Mouse (Mus musculus) liver (tissue): ENCODE data around the gene Tmem132d.

ENCODE experiments used
- DNase-seq: peaks from one replicate; pipeline ENCODE4 v3.0.0-alpha.2; 2020; ENCODE audit warnings: mixed read lengths

Tmem132d gene

DNA sequence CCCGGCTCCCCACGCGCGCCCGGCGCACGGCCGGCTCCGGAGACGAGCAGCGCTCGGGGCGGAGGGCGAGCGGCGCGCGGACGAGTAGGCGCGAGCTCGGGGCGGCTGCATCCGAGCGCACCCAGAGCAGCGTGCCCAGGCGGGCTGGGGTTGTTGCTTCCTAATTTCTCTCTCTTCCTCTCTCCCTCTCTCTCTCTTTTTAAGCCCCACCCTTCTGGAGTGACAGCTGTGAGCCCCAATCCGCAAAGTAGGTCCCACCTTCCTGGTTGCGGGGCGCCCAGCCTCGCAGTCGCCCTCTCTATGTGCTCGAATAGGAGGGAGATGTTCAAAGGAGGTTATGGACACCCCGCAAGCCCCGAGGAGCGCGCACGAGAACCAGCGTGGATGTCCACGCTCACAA is at the start of gene Tmem132d:
Gene Tmem132d (minus strand): TSS at position 162 of the 400 bp plus-strand sequence.
- no peak for DNase-seq

DNA sequence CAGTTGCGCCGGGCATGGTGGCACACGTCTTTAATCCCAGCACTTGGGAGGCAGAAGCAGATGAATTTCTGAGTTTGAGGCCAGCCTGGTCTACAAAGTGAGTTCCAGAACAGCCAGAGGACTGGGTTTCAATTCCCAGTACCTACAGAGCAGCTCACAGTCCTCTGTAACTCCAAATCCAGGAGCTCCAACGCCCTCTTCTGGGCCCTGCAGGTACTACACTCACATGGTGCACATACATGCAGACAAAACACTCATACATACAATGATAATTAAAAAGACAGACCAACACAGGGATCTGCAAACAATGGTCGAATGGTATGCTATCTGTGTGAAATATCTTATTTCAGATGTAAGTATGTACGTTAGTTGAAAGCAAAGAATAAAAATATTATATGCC is 47.9 kb upstream of the Tmem132d start:
- DNase-seq, result no peak

DNA sequence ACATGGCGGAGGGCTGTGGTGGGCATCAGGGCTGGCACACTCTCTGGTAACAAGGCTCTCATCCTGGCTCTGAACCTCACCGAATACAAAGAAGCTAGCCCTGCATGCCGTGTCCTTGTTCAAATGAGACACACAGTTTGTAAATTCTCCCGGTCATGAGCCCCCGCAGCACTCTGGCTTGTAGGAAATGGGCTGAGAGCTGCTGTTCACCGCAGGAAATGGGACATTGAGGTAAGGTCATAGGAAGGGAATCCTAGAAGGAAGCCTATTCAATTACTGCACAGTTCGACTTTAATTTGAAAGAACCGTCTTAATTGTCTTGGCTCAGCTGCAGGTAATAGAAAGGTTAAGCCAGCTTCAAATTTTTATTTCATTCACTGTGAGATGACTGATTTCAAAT is 42.5 kb upstream of the Tmem132d start:
- DNase-seq, result no peak

DNA sequence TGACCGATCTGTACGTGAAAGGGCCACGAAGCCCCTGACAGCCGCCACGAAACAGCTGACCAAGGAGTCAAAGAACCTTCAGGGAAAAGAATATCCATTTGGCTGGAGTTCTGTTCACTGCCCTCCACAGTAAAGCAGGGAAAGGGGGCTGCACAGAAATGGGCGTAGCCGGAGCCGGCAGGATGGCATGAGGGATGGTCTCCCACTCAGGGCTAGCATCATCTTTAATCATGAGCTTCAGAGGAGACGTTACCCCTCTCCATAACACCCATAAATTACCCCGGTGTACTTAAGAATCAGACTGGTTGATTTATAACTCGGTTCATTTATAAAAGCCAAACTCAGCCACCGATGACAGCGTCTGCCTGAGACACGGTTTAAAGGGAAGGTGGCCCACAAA is 36.9 kb upstream of the Tmem132d start:
- no peak for DNase-seq

DNA sequence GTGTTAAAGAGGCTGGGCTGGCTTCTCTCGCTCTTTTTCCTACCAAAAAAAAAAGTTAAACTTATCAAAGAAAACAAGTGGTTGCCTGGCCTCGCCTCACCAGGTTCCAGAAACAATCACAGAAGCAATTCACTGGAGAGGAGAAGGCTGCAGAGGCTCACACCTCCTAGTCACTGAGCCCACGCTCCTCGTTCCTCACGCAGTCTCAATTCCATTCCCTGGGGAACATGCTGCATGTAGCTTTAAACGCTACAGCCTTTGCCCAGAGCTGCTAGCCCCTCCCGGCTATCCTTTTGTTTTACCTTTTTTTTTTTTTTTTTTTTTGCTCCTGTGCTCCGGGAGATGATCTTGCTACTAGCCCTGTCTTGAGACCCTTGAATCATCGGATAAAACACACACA is 31.6 kb upstream of the Tmem132d start:
- no peak for DNase-seq

DNA sequence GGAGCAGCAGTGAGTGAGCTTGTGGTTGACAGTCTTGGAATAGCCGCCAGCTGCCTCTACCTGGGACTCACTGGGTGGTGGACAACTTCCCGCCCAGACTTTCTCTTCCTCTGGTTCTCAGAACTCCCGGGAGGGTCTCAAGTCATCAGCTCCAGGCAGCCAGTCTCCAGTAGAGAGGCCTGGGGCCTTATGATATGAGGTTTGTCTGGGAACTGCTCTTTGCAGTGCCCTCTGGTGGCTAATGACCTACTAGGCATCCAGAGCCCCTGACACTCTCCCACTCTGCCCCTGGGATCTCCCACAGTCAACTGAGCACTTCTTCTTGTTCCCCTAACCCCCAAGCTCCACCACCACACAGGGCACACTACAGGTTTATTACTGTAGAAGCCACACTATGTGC is 27.7 kb upstream of the Tmem132d start:
- no peak for DNase-seq

DNA sequence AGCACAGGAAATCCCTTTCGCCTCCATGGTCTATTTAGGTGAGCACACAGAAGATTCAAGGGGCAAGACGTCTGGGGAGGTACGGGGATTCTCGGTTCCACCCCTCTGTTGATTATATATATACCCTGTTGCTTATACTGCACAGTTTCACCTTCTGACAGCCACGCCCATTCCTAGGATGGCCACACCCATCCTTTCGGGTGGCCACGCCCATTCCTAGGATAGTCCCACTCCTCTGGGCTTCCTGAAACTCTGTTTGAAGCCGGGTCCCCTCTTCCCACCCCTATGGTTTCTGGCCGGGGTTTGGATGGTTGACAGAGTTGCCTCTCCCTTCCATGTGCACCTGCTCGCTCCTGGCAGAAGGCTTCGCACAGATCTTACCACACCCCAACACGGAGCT is 22.9 kb upstream of the Tmem132d start:
- DNase-seq, result no peak

DNA sequence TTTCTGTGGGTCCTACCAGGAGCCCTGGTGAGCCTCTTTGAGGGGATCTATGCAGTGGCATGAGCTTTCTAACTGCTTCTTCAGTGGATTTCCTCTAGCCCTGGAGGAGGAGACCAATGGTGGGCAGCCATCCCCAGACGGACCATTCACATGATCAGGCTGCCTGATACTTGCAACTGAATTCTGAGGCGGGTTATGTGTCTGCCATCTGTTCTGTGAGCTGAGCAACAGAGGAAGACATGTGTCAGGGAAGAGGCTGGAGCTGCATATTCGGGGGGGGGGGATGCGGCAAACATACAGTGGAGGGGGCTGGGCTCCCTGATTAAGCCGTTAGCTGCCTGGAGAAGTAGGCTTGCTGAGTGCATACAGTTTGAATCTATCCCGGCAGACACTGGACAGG is 19.3 kb upstream of the Tmem132d start:
- DNase-seq, result no peak

DNA sequence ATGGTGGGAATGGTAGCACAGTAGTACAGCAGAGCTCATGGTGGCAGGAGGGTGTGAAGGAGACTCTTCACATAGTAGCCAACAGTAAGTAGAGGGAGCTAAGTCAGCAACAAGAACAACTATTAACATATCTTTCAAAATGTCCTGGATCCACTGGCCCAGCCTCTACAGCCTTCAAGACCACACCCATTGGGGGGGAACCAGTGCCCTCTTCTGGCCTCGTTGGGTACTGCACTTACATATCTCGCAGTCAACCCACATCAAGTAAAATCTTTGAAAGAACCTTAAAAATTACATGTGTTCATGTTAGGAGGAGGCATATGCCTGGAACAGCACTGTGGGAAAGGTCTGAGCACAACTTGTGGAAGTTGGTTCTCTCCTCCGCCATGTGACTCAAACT is 17.9 kb upstream of the Tmem132d start:
- no peak for DNase-seq

GRCm38 (mm10) chr5:128444876-128445275 is 12.0 kb upstream of the Tmem132d start:
- no peak for DNase-seq

DNA sequence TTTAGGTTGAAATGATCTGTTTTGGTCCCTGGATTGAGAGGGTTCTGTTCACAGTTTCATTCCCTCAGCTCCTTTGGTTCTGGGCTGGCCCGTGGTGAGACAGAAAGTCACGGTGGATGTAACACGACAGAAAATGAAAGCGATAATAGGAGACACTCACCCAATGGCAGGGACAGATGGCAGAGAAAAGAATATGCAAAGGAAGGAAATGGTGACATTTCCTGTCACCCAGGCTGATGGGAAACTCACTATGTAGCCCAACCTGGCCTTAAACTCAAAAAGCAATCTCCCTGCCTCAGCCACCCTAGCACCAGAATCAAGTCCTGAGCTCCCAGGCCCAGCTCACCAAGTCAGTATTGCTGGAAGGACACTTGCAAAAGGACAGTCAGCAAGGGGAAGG is 11.0 kb upstream of the Tmem132d start:
- no peak for DNase-seq

DNA sequence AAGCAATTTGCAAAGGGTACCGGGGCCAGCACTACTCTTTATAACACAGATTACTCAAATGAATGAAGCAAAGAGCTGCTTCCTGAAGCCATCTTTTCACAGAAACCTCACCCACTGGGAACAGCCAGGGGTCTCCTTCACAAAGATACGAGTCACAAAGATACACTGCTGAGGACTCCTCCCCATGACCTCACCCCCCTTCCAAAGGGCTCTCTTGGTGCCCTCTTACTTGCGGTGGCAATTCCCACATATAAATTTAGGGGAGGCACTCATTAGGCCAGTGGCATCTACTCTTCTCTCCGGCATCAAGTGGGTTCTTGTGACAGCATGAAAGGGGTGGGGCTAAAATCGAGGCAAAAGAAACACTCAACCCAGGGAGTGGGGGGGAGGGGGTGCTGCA is 8.2 kb upstream of the Tmem132d start:
- no peak for DNase-seq

- peak; percentile 41 for DNase-seq
Observed at GRCm38 (mm10) chr5:128439828-128440227, 7.0 kb upstream of the Tmem132d start.

GRCm38 (mm10) chr5:128438078-128438477 is 5.2 kb upstream of the Tmem132d start:
- DNase-seq, result no peak

- DNase-seq, result peak; percentile 24
Observed at GRCm38 (mm10) chr5:128436909-128437308, 4.0 kb upstream of the Tmem132d start.

DNA sequence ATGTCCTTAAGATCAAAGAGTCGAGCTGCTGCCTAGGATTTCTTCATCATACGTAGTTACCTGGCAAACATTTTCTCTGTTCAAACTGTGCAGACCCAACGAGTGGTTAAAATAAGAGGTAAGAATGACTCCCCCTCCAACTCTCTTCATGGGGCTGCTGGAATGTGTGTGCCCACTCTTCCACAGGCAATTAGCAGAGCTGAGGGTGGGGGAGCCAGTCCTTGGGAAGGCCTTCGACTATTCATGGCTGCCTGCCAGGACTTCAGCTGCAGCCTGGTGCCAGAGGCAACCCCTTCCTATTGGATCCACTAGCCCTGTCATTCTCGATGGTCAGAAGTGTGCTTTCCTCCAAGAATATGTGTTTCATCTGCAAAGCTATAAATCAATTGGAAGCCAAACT is 2.8 kb upstream of the Tmem132d start:
- no peak for DNase-seq

GRCm38 (mm10) chr5:128433786-128434185 is 909 bp upstream of the Tmem132d start:
- no peak for DNase-seq

DNA sequence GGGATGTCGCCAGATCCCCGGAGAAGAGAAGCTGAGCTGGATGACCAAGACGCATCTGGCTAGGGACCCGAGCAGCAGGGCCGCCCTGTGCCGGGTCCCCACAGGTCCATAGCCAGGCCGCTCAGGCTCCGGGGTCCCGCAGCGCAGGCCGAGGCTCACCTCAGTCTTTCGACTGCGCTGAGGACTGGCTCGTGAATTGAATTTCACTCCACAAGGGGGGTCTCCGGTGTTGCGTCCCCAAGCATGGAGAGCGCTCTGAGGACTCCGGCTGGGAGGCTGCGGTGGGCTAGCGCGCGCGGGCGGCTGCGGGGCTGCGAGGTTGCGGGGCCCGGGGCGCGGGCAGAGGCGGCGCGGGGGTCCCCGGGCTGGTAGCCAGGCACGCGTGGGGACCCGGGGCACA is 455 bp downstream of the Tmem132d start:
- no peak for DNase-seq

- DNase-seq, result no peak
Observed at GRCm38 (mm10) chr5:128424636-128425035, 8.2 kb downstream of the Tmem132d start.

DNA sequence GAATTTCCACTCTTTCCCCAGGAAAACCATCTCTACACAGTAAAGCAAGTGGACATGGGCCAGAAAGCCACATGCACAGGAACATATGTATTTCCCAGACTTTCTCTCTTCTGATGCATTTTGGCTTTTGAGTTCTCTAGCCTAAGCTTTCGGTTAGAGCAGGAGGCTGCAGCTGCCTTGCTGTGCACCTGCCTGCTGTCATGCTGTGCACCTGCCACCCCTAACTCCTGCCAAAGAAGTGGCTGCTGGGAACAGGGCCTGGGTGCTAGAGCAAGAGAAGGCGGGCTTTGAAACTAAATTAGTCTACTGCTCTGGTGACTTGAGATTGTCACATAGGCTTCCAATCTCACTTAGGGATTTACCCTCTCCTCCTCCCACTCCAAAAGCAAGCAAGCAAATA is 8.7 kb downstream of the Tmem132d start:
- DNase-seq, result no peak

DNA sequence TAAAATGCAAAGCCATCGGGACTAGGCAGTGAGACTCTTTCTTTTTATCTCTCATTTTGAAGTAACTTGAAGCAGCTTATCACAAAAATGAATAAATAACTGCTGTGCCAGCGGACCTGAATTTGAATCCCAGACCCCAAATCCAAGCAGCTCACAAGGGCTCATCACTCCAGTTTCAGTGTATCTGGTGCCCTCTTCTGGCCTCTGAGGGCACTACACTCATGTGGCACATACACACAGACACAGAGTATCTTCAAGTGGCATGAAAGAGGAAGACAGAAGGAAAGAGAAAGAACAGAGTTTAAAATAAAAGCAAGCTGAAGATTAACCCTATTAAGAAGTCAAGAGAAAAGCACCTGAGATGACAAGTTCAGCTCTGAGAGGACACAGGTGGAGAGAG is 10.8 kb downstream of the Tmem132d start:
- no peak for DNase-seq

- no peak for DNase-seq
Observed at GRCm38 (mm10) chr5:128418149-128418710, 14.6 kb downstream of the Tmem132d start.

DNA sequence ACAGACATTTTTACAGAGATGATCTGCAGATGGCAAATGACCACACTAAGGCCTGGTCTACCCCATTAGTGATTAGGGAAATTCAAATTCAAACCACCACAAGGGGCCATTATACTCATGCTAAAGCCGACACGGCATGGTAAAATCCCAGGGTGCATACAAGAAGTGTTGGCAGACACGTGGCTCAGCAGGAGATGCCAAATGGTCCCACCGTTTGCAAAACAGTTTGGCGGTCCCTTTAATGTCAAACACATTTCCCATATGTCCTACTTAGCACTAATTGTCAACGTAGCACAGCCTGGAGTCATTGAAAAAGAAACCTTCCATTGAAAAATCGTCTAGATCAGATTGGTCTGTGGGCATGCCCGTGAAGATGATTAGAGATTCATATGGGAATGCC is 18.8 kb downstream of the Tmem132d start:
- DNase-seq, result no peak

DNA sequence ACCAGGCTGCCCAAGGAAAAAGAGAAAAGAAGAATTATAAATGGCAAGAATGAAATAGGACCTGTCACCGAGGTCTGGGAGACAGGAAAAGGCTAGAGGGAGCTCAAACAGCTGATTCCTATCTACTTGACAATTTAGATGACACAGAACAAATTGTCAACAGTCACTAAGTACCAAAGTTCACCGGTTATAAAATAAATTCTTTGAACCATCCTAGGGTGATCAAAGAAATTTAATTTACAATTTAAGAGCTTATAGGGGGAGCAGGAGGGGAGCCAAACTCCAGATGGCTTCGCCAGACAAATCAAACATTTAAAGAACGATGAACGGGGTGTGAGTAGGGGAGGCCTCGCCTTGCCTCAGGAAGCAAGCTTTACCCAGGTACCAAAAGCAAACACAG is 20.6 kb downstream of the Tmem132d start:
- DNase-seq, result no peak

DNA sequence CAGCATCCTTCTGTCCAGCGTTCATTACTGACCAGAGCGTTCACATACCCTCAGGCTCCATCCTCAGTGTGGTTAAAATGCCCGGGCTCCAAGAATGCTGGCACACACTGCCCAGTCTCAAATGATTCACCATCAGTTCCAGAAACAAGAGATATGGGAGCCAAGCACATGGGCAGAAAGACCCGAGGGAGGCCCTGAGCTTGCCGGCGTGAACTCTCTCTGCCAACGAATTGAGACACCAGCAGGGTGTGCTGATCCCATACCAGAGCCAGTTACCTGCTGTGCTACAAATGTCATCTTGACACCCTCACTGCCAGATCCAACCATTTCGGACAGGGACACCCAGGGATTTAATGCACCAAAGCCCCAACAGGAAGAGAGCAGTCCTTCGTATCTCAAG is 25.3 kb downstream of the Tmem132d start:
- no peak for DNase-seq

GRCm38 (mm10) chr5:128405071-128405470 is 27.8 kb downstream of the Tmem132d start:
- DNase-seq, result no peak
